Mouse (Mus musculus) liver, embryonic 12.5 days (tissue): ENCODE data around the gene 6430548M08Rik. TPM values are rescaled to one million over a fixed set of nuclear protein-coding genes. Genes with fewer than 3 reads are reported as not detected.

Experiments
- ATAC-seq: fragments of 200-750 bp; cut with Nextera tagmentation; 2 replicates; pipeline ENCODE4 v1.8.0; 2017; ENCODE audit warnings: moderate number of reproducible peaks, mild to moderate bottlenecking, moderate library complexity
- H3K27ac ChIP-seq: fragments of 300-500 bp; sonication (generic); 2 replicates; pipeline ENCODE4 v1.5.1; 2016; ENCODE audit warnings: mild to moderate bottlenecking
- H3K27me3 ChIP-seq: fragments of 300-500 bp; sonication (generic); replicated peaks from 2 replicates; pipeline ENCODE4 v1.6.1; 2016; ENCODE audit warnings: mild to moderate bottlenecking, moderate library complexity
- H3K36me3 ChIP-seq: fragments of 300-500 bp; sonication (generic); 2 replicates; pipeline ENCODE4 v1.6.1; 2016; ENCODE audit warnings: mild to moderate bottlenecking, moderate library complexity
- H3K4me1 ChIP-seq: fragments of 300-500 bp; sonication (generic); 2 replicates; pipeline ENCODE4 v1.6.1; 2016
- H3K4me2 ChIP-seq: fragments of 300-500 bp; sonication (generic); 2 replicates; pipeline ENCODE4 v1.6.1; 2016; ENCODE audit warnings: mild to moderate bottlenecking, moderate library complexity
- H3K4me3 ChIP-seq: fragments of 300-500 bp; sonication (generic); 2 replicates; pipeline ENCODE4 v1.5.1; 2016; ENCODE audit warnings: mild to moderate bottlenecking, moderate library complexity
- H3K9ac ChIP-seq: fragments of 300-500 bp; sonication (generic); 2 replicates; pipeline ENCODE4 v1.6.1; 2016; ENCODE audit warnings: mild to moderate bottlenecking, moderate library complexity
- H3K9me3 ChIP-seq: fragments of 300-500 bp; sonication (generic); replicated peaks from 2 replicates; pipeline ENCODE4 v1.6.1; 2016; ENCODE audit warnings: mild to moderate bottlenecking, moderate library complexity
- WGBS: fragments of 180-500 bp; shearing (Covaris S2); methylation state at CpG from one replicate; pipeline ENCODE4 v1.1.7; 2016; ENCODE audit not compliant: insufficient replicate concordance; 5-methylcytosine and 5-hydroxymethylcytosine counted together
- polyA plus RNA-seq: library from polyadenylated mRNA; unstranded; fragments of >200 nt; fragmentation: Nextera tagmentation; extraction: Ambion mirVana; gene quantifications from 2 replicates; pipeline ENCODE4 v1.2.1, GENCODE M21; 2016

The 6430548M08Rik gene
- polyA plus RNA-seq, 1 experiment from 2014 or later = 1.8 TPM

DNA sequence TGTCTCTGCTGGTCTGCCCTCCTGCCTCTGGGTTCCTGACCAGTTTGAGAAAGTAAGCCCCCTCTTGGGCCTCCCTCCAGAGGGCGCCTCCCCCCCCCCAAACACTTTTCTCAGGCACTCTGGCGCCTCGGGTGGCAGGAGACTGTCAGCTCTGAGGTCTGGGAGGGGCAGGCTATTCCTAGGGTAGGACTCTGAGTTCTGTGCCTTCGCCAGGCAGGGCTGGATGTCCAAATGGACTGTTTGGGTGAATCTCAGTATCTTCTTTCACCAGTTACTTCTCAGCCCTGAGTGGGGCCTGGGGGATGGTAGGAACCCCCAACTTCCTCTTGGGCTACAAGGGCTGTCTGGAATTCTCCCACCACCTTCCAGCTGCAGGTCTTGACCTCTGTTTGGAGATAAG is 97.4 kb downstream of the 6430548M08Rik start:
- H3K27ac ChIP-seq = no peak overlapping the region
- H3K9me3 ChIP-seq = no peaks in the 10 kb centered on the region
- H3K4me3 ChIP-seq = no peak overlapping the region
- no peak overlapping the region for H3K4me2 ChIP-seq
- H3K4me1 ChIP-seq = peaks cover 12% of the 10 kb centered on the region
- WGBS = 6% methylated on average over 4 of the region's 4 CpGs
- no peaks in the 10 kb centered on the region for H3K36me3 ChIP-seq
- peaks cover 23% of the 10 kb centered on the region for H3K27me3 ChIP-seq
- no peak overlapping the region for H3K9ac ChIP-seq
- ATAC-seq = no peak; the same call in 1 of the 2 replicates

DNA sequence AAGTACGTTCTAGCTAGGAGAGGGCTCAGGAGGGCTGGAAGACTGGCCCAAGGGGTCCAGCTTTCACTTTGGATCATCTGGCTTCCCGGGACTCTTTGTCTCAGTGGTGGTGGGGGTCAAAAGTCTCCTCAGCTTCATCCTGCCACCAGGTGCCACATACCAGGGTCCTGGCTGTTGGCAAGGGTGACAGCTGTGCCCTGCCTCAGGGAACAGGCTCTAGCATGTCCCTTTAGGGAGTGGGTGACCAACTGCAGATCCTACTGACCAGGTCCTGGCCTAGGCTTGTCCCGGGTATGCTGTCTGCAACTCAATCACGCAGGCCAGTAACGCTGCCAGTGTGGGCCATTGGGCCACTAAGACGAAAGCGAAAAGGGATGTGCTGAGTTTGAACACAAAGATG is 98.6 kb downstream of the 6430548M08Rik start:
- H3K4me3 ChIP-seq = no peak overlapping the region
- no peak for ATAC-seq
- H3K36me3 ChIP-seq = no peaks in the 10 kb centered on the region
- H3K9me3 ChIP-seq = no peaks in the 10 kb centered on the region
- no peak overlapping the region for H3K27ac ChIP-seq
- WGBS = 80% methylated on average over 7 of the region's 7 CpGs
- H3K27me3 ChIP-seq = peaks cover 23% of the 10 kb centered on the region
- H3K4me1 ChIP-seq = peaks cover 25% of the 10 kb centered on the region
- no peak overlapping the region for H3K9ac ChIP-seq
- no peak overlapping the region for H3K4me2 ChIP-seq

DNA sequence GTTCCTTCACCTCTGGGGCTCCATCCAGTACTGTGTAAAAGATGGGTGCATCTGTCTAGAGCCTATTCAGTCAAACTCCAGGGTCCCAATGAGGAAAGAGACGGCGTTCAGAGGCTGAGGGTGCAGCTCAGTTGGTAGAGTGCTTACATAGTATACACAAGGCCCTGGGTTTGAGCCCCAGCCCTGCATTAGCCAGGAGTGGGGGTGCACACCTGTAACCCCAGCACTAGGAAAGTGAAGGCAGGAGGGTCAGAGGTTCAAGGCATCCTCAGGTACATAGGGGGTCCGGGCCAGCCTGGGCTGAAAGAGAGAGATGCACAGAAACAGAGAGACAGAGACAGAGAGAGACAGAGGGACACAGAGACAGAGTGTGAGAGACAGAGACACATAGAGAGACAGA is 99.3 kb downstream of the 6430548M08Rik start:
- no peak overlapping the region for H3K4me2 ChIP-seq
- H3K27ac ChIP-seq = no peak overlapping the region
- H3K27me3 ChIP-seq = peaks cover 23% of the 10 kb centered on the region
- no peaks in the 10 kb centered on the region for H3K9me3 ChIP-seq
- H3K4me3 ChIP-seq = no peak overlapping the region
- WGBS = 80% methylated on average over 3 of the region's 3 CpGs
- H3K9ac ChIP-seq = no peak overlapping the region
- ATAC-seq = no peak
- peaks cover 28% of the 10 kb centered on the region for H3K4me1 ChIP-seq
- H3K36me3 ChIP-seq = no peaks in the 10 kb centered on the region

DNA sequence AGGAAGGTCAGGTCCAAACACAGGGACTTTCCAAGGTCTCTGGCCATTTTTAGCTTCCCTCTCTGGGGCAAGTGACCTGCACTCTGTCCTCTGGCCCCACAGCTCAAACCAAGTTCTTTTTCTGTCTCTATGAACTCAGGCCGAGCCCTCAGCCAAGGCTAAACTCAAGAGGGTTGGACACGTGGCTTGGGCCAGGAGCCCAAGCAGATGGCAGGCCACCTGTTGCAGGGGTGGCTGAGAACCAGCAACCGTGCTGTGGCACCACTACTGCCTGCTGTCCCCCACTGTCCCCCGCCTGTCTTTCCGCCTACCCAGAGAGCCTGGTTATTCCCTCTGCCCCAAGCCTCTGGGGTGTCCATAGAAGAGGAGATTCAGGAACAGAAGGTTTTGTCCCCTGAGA is 100.0 kb downstream of the 6430548M08Rik start:
- Histone ChIP-seq H3K4me2 (no peak overlapping the region), H3K36me3 (no peaks in the 10 kb centered on the region), H3K9me3 (no peaks in the 10 kb centered on the region), H3K4me1 (peaks cover 28% of the 10 kb centered on the region), H3K4me3 (no peak overlapping the region), H3K27me3 (peaks cover 23% of the 10 kb centered on the region), H3K27ac (no peak overlapping the region), H3K9ac (no peak overlapping the region)
- no peak for ATAC-seq
- 53% methylated on average over 5 of the region's 5 CpGs for WGBS

Other genes starting within 250 kb of the 6430548M08Rik start
- gene Usp10, start 203.8 kb upstream of the 6430548M08Rik start, polyA plus RNA-seq = 124 and 136 TPM in 2 replicates
- not detected in 2 replicates for gene Gm20388, start 203.3 kb upstream of the 6430548M08Rik start, polyA plus RNA-seq
- gene Crispld2, start 121.7 kb upstream of the 6430548M08Rik start, polyA plus RNA-seq = 1.7 and 2.1 TPM in 2 replicates
- gene Zdhhc7, start 12.7 kb upstream of the 6430548M08Rik start, polyA plus RNA-seq = 26.0 and 26.1 TPM in 2 replicates
- gene Fam92b, start 63.3 kb downstream of the 6430548M08Rik start, polyA plus RNA-seq = not detected in 2 replicates
- 14.5 and 15.9 TPM in 2 replicates for gene Gse1, start 114.3 kb downstream of the 6430548M08Rik start, polyA plus RNA-seq